Mouse (Mus musculus) small intestine, adult 2 months (tissue): ENCODE results near the gene Ercc4. TPM values are rescaled to one million over a fixed set of nuclear protein-coding genes. Genes with fewer than 3 reads are reported as not detected.

Experiments
- H3K27ac ChIP-seq: fragments of 200-500 bp; 2 replicates; pipeline ENCODE4 v1.5.1; 2012; ENCODE audit warnings: low read depth, low read length, control low read depth, inconsistent platforms; ENCODE audit not compliant: insufficient read depth
- H3K27me3 ChIP-seq: fragments of 200-500 bp; 2 replicates; pipeline ENCODE4 v1.6.1; 2012; ENCODE audit warnings: mild to moderate bottlenecking, moderate library complexity, low read length, inconsistent platforms; ENCODE audit not compliant: control insufficient read depth, insufficient read depth
- H3K36me3 ChIP-seq: fragments of 200-500 bp; 2 replicates; pipeline ENCODE4 v1.6.1; 2012; ENCODE audit warnings: mild to moderate bottlenecking, low read length, control low read depth, inconsistent platforms; ENCODE audit not compliant: control insufficient read depth, insufficient read depth
- H3K4me1 ChIP-seq: fragments of 200-500 bp; 2 replicates; pipeline ENCODE4 v1.6.1; 2012; ENCODE audit warnings: low read length, inconsistent platforms, mixed read lengths; ENCODE audit not compliant: control insufficient read depth, insufficient read depth, insufficient read length
- H3K4me3 ChIP-seq: fragments of 200-500 bp; 2 replicates; pipeline ENCODE4 v1.5.1; 2012; ENCODE audit warnings: low read depth, mild to moderate bottlenecking, control low read depth, inconsistent platforms, low read length, moderate library complexity
- CTCF ChIP-seq: fragments of 200-500 bp; IDR thresholded peaks from 2 replicates; pipeline ENCODE4 v1.5.1; 2012; ENCODE audit warnings: low read depth, mild to moderate bottlenecking, control low read depth, inconsistent platforms, low read length, moderate library complexity, mixed read lengths; ENCODE audit not compliant: insufficient replicate concordance, insufficient read length; ENCODE audit errors: extremely low read depth
- POLR2A ChIP-seq: fragments of 200-500 bp; IDR thresholded peaks from 2 replicates; pipeline ENCODE4 v1.6.1; 2012; ENCODE audit warnings: low read depth, mild to moderate bottlenecking, control low read depth, inconsistent platforms, low read length, moderate library complexity
- WGBS: fragments of 180-500 bp; shearing (Covaris S2); methylation state at CpG from one replicate; pipeline ENCODE4 v1.1.7; 2018; 5-methylcytosine and 5-hydroxymethylcytosine counted together
- polyA plus RNA-seq: library from polyadenylated mRNA; depleted of rRNA; stranded (reverse); fragments of >200 nt; gene quantifications from 2 replicates; pipeline ENCODE4 v1.2.3, GENCODE M21; 2012; rRNA removed

Ercc4 gene
- polyA plus RNA-seq, 1 experiment: 10.9 TPM

DNA sequence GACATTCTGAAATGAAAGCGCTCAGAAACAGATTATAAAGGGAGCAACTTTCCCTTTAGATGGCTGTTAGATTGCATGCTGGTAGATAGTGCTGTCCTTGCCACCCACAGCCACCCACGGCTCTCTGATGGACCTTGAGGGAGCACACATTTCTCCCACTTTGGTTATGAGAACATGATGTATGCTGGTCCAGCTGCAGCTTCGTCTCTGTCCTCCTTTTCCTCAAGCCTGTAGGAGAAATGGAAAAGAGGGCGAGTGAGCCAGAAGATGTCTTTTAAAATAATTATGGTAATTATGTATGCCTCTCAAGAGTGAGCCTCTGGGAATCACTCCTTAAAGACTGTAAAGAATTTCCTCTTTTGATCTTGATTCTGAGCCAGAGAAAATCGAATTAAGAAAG, 87.1 kb downstream of the Ercc4 start:
- H3K27me3 ChIP-seq: no peaks in the 10 kb centered on the region
- H3K4me3 ChIP-seq: no peak overlapping the region
- no peak overlapping the region for H3K27ac ChIP-seq
- no peak for TF ChIP-seq POLR2A
- TF ChIP-seq CTCF: no peak
- WGBS: 73% methylated on average over 5 of the region's 5 CpGs
- H3K4me1 ChIP-seq: no peaks in the 10 kb centered on the region; the same call in 1 of the 2 replicates
- H3K36me3 ChIP-seq: no peaks in the 10 kb centered on the region

DNA sequence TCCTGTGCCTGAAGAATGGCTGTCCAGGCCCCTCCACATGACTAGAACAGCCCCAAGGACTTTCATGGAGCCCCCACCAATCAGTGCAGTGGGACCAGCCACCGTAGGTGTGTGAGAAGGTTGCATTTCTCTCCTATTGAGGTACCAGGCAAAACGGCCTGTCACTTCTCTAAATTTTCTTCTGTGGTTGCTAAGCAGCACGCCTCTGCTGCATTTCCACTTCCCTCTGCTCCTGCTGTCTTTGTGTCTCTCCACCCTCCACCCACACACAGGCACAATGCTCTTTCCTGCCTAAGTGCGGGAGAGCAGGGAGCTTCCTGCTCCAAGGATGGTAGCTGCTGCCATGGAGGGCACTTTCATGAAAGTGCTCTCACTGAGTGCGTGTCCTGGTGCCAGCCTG, 87.8 kb downstream of the Ercc4 start:
- Histone ChIP-seq H3K36me3 (no peaks in the 10 kb centered on the region), H3K27me3 (no peaks in the 10 kb centered on the region), H3K4me1 (no peaks in the 10 kb centered on the region; the same call in 1 of the 2 replicates), H3K4me3 (no peak overlapping the region), H3K27ac (no peak overlapping the region)
- 64% methylated on average over 5 of the region's 5 CpGs for WGBS
- no peak for TF ChIP-seq CTCF
- TF ChIP-seq POLR2A: no peak

- H3K4me1 ChIP-seq: no peaks in the 10 kb centered on the region; the same call in 1 of the 2 replicates
- 75% methylated on average over 2 of the region's 2 CpGs for WGBS
- no peaks in the 10 kb centered on the region for H3K36me3 ChIP-seq
- TF ChIP-seq POLR2A (no peak), CTCF (no peak)
- no peak overlapping the region for H3K27ac ChIP-seq
- no peaks in the 10 kb centered on the region for H3K27me3 ChIP-seq
- H3K4me3 ChIP-seq: no peak overlapping the region
Measured at GRCm38 (mm10) chr16:13199204-13199603, 89.7 kb downstream of the Ercc4 start.

Other genes starting within 250 kb of the Ercc4 start
- gene Mrtfb, start 146.8 kb downstream of the Ercc4 start, polyA plus RNA-seq: 4.0 and 8.5 TPM in 2 replicates